Mouse (Mus musculus): Measurements from ENCODE around the gene Smad9. TPM values are rescaled to one million over a fixed set of nuclear protein-coding genes. Genes with fewer than 3 reads are reported as not detected.
A peak's percentile ranks its signal among the peaks of the same experiment; 100 is the strongest.

The Smad9 gene
- total RNA-seq (2021) (10 to 100 TPM; 14.4 to 15.7 TPM), polyA plus RNA-seq (2012; rRNA removed) (13.2 and 23.2 TPM in 2 replicates)
- long read RNA-seq, full-length matches to known transcripts: 1 of 2 reads
- long read RNA-seq, partial matches to known transcripts: 0 of 2 reads
- long read RNA-seq, other reads (novel, unspliced or antisense): 1 of 2 reads

DNA sequence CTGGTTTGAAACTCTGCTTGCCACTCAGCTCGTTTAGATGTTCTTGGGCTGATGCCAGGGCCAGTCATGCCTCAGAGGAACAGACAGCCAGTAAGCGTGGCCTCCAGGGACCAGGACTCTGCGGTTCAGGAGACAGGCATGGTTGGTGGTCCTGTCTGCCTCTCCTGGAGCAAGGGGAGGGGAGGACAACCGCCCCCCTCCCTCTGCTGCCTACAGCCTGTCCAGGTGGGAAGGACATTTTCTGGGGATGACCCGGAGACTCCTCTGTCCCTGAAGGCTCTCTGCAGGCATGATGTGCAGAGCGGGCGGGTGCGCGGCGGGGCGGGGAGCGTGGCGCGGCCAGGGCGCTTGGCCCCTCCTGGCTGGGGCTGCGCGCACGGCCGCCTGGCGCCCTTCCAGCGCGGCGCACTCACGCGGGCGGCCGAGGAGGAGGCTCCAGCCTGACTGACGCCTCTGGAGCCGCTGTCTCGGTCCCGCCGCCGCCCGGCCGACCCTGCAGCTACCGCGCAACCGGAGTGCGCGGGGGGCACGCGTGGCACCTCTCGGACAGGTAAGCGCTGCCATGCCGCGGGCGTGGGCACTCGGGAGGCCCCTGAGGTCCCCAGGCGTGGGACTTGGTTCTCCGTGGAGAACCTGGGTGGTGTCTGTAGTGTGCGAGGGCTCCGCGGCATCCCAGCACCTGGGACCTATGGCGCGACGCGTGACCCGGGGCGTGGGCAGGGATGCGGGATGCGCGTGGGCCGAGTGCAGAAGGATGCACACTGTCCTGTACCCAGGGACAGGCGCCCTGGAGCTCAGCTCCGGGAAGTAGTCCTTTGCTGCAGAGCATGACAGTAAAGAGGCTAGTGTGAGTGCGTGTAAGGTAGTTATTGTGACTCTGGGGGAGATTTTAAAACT, at the start of gene Smad9:
Gene Smad9 (plus strand): TSS at position 438 of the 897 bp plus-strand sequence.
- peak; percentile 92 for DNase-seq

DNA sequence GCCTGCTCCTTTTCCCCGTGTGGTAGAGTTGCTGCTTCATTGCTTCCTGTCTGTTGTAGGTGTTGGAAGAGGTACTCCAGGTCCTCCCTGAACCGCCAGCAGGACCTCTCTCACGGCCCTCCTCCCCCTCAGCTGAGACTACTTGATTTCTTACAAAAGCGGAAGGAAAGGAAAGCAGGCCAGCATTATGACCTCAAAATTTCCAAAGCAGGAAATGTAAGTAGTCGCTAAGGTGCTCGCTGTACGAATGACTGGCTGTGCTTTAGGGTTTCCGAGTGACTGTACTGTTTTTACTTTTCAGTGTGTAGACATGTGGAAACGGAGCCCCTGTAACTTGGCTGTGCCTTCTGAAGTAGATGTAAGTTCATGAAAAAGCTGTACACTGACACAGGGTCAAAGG, 46.4 kb upstream of the Smad9 start:
- DNase-seq: no peak

DNA sequence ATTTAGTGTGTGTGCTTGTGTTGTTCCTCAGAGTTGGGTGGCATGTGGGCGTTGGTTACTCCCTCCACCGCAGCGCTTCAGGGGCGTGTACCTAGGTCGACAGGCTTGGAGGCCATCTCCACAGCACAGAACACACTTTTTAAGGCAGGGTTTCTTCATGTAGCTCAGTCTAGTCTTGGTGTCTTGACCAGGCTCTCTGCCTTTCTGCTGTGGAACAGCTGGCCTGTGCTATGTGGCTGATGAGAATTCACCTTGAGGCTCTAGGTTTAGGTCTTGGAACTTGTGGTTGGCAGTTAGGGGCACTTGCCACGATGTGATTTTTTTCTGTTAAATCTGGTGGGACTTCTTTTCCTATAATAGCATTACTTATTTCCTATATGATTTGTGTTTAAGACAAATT, 41.1 kb upstream of the Smad9 start, which contains the start of gene Gm21958:
Gene Gm21958 (minus strand): TSS at position 101 of the 400 bp plus-strand sequence.
- no peak for DNase-seq

DNA sequence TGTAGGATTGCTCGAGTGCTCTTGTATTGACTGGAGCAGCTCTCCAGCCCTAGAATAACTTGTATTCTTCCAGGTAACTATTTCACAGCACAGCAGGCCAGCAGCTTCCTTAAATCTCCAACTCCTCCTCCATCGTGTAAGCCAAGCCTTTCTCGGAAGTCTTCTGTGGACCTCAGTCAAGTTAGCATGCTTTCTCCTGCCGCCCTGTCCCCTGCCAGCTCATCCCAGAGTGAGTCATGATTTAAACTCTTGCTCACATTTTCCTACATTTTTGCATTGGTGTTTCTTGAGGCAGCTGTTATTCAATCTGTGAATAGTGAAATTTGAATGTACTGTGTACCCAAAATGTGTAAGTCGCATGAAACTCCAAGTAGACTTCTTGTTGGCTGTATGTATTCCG, 39.9 kb upstream of the Smad9 start:
- DNase-seq: peak; percentile 64

DNA sequence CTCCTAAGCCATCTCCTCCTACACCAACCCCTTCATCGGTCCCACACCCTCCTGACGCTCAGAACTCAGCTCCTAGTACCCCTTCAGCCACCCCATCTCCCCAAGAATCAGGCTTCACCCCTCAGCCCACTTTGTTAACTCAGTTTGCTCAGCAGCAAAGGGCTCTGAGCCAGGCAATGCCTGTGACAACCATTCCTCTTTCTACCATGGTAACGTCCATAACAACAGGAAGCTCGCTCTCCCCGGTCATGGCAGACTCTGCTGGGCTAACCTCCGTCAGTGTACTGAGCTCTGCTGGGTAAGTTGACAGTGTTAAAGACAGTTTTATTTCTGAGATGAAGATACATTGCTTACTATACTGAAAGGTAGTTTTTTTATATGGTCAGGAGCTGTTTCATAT, 38.0 kb upstream of the Smad9 start:
- no peak for DNase-seq

DNA sequence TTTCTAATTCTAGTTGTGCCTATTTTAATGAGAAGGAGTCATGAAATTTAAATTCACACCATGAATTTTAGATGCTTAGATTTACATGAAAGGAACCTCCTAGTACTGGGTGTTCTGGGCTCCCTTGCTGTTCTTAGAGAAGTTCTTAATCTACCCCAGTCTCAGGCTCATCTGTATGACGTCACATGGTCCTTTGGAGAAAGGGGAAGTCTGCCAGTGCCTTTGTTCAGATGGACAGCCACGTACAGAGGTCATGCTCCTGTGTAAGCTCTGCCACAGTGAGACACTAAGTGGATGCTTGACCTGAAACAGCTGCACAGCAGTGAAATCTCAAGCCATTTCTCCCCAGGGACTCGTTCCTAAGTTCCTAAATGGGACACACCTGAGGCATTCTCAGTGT, 36.4 kb upstream of the Smad9 start:
- no peak for DNase-seq

DNA sequence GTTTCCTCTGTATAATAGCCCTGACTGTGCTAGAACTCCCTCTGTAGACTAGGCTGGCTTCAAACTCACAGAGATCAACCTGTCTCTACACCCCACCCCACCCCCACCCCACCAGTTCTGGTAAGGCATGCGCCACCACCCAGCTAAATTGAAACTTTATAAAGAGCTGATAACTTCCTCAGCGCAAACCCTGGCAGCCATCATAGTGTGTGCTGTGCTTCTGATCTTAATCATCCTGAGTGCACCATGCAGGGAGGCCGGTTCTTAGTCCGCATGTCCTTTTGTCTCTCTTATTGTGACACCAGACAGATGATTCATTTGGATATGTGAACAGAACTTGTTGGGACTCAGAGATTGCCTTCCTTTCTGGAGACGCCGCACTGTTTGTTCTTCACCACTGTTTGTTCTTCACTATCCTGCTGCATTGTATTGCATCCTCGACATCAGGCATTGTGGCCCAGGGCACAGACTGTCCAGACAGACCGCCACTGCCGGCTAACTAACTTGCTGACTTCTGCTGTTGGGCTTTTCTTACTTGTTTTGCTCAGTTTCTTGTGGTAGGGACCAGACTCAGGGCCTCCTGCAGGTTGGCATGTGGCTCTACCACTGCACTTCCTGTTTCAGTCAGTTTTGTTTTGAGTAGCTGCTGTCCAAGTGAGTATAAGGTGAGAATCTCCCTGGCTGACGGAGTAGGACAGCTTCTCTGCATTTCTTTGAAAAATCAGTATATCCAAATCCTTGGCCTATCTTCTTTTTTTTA, 31.5 kb upstream of the Smad9 start:
- peak; percentile 19 for DNase-seq

DNA sequence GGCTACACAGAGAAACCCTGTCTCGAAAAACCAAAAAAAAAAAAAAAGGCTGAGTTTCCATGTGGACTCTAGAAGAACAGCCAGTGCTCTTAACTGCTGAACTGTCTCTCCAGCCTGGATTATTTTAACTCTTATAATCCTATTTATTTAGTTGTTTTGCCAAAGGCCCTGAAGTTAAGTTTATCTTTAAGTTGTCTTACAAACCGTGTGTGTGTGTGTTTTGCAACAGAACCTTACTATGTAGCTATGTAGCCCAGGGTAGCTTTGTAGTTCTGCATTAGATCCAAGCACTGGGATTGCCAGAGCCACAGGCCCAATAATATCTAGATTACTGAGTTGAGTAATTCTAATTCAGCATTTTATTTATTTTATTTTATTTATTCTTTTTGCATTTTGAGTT, 30.0 kb upstream of the Smad9 start:
- DNase-seq: no peak

DNA sequence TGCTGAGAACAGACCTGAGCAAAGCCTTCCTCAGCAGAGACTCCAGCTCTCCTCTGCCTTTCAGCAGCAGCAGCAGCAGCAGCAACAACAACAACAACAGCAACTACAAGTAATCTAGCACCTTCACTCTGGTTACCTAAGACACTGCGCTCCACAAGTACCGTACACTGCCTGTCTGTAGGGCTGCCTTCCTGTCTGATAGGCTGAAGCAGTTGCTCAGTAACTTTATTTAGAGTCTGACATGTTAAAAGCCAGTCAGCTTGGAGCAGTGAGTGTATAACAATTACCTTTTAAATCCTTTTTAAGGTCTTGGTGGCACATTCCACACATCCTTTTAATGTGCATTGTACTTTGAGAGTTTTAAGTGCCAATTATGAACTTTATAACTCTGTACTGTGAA, 27.8 kb upstream of the Smad9 start:
- no peak for DNase-seq

DNA sequence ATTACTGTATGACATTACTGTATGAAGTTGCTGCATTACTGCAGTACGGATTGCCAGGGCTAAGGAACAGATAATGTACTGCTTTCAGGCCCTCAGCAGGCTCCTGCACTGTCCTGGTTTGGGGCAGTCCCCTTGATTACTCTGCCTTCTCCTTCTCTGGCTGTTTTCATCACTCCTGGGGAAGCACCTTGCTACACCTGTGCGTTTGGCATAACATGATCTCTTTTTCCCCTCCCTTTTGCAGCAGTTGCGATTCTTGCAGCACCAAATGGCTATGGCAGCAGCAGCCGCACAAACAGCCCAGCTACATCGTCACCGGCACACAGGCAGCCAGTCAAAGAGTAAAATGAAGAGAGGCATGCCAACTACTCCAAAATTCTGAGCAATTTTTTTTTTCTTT, 27.3 kb upstream of the Smad9 start:
- DNase-seq: no peak

DNA sequence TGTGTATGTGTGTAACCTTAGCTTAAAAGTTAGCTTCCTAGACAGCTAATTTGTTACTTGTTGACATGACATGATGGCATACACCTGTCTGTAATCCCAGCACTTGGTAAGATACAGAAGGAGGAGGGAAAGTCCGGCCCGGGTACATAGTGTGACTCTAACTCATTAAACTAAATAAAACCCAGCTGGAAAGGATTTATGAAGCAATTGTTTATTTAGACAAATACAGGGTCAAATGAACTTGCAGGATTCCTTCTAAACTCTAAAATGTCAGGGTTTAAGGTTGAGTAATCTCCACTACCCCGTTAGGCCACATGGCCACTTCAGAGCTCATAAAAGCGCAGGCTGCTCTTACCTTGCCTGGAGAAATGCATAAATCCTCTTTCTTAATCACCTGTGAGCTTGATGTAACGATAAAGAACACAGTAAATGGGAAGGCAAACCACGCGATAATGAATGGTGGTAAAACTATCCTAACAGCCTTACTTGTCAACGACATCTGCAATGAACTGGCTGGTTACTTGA, 23.7 kb upstream of the Smad9 start:
- no peak for DNase-seq

DNA sequence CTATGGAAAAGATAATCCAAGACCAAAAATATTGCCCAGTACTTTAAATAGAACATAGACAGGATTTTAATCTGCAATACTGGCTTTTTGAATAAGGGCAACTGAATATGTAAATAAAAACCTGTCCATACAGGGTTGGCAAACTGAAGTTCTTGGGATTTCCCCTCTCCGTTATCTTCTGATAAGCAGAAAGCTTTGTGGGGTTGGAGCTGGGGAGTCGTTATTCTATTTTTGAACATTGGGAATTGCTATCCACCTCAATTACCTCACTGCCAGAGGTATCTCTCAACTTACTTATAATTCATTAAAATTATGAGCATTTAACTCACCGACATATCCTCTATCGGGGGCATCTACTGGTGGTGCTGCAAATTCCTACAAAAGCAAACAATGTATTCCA, 23.0 kb upstream of the Smad9 start:
- no peak for DNase-seq

DNA sequence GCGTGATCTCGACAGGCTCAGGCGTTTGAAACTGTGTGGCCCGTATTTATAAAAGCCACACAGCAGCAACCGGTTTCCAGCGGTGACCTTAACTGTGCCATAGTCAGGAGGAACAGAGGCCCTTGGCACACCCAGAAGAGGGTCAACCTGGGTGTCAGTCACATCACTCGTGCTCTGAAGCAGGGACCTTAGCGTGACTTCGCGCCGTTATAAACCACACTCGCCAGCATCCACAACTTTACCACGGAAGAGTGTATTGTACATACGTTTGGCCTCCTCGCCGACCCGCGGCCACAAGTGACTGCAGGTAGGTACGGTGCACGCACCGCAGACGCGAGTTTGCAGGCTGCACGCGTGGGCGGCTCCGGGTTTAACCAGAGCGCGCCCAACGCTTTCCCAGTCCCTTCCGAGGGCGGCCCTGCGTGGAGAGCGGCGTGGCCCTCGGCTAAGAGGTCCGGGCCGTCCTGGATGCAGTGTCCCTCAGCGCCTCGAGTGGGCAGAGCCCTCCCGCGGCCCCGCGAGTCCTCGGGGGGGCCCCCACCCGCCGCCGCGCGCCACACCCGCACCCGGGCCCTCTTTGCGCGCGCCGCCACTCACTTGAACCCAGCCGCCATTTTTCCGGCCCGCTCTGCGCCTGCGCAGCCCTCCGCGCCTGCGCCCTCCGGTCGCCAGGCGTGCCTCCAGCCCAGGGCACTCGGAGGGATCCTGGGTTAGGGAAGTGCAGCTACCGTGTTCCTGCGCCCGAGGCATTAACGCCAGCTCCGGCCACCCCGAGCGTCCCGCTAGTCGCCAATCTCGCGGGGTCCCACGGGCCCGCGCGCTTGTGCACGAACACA, 20.8 kb upstream of the Smad9 start:
- peak; percentile 94 for DNase-seq

DNA sequence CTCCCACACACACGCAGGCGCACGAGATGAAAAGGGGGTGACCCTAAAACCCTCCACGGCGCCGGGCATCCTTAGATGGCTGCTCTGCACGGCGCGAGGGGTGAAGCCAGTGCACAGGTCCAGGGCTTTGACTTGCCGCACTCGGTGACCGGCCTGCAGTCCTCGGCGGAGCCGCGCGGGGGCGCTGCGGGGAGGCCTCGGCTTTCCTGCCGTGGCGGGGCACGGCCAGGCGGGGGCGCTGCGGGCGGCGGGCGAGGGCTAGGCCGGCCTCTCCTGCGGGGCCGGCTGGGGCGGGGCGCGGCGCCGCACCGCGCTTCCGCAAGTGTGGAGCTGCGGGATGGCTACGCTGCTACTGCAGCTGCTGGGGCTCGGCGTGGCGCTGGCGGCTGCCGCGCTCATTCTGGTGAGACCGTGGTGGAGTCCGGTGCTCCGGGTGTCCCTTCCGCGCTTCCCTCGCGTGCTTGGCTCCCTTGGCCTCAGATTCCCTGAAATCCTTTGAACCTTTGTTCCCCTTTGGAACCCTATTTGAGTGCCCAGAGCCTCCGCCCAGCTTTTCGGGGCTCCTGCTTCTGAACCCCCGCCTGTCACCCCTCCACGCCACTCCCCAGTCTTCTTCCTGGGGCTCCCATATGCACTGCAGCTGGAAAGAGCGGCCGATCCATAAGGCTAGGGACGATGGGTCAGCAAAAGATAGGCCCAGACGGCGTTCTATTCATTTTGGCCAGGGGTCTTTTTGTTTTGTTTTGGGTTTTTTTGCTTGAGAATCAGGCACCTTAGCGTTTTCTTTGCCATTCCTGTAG, 19.9 kb upstream of the Smad9 start, which contains the start of the genes Exosc8 and Alg5:
Gene Exosc8 (minus strand): TSS at position 147 of the 800 bp plus-strand sequence.
Gene Alg5 (plus strand): TSS at position 293 of the 800 bp plus-strand sequence.
- DNase-seq: peak; percentile 94

DNA sequence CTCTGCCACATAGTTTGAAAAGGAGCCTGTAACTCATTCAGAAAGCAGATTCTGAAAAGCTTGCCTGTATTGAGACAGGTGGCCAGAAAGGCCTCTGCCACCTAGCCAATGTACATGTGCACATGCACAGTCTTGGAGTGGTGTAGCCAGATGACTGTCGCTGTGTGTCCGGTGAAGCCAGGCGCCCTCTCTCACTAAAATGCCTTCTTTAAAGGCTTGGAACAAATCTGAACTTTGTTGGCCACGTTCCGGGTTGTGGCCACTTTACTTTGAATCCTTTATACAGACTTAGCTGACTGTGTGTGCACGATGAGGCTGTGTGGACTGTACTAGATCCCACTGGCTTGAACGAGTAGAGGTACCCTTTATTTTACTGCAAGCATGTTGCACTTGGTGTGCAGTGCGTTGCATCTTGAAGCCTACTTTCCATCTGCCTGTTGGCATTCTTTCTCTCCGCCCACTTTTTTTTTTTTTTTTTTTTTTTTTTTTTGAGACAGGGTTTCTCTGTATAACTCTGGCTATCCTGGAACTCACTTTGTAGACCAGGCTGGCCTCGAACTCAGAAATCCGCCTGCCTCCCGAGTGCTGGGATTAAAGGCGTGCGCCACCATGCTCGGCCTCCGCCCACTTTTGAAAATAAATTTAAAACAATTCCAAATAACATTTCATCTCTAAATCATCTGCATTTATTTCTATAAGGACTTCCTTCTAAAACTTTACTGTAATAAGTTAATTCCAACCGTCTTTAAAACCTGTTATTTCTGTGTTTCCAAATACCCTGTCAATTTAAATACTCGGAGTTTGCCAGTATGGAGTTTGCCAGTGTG, 19.1 kb upstream of the Smad9 start:
- peak; percentile 37 for DNase-seq

DNA sequence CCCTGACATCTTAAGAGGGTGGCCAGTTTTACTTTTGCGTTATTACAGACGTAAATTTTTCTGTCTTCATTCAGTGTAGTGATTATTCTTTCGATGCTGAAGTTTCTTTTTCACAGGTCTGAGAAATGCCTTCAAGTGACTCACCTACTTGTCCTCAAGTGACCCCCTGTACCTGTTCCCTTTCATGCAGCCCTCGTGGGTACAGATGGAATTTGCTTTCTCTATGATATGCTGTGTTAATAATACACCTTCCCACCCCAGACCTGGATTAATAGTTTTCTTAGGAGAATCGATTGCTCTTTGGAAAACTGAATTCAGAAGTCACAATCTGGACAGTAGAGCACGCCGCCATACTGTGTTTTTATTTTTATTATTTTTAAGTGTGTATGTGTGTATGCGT, 18.1 kb upstream of the Smad9 start:
- DNase-seq: no peak

DNA sequence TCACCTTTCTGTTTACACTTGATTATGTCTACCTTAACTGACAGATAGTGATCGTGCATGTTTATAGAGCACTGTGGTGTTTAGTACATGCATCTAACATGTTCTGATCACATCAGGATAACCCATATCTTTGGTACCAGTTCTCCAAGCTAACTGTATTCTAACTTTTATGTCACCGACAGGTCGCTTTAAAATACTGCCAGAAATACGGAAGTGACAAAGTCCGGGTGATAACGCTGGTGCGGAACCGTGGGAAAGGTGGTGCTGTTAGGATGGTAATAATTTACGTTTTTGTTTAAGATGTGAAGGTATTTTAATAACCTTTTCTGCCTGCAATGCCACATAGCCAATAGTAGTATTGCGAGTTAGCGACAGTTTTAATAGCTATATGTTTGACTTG, 13.4 kb upstream of the Smad9 start:
- no peak for DNase-seq

DNA sequence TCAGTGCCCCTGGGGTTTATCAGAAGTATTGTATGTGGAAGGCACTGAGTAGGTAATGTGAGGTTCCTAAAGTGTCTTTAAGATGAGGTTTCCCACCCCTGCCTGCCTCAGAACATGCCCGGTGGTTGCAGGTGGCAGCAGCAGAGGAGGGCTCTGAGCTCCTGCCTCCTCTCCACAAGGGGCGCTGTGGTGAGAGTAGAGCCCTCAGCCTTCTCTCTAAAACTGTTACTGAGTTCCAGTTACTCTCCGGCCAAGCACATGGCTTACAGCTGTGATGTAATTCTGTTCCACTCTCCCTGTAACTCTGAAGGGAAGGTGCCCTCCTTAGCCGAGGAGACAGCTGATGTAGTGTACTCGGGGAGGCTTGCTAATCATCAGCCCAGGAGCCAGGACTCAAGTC, 9.6 kb upstream of the Smad9 start:
- DNase-seq: no peak

DNA sequence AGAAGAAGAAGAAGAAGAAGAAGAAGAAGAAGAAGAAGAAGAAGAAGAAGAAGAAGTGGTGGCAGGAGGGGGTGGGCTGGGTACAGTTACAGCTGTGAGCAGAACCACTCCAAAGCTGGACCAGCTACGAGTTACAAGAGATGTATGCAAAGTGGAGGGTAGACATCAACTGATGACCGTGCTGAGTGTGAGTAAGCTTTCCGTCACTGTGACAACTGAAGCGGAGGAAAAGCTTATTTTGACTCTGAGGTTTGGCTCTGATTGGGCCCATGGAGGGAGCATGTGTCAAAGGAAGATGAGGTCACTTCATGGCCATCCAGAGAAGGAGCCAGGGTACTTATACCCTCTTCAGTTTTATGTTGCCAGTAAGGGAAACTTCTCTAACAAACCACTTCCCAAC, 2.0 kb upstream of the Smad9 start:
- no peak for DNase-seq

DNA sequence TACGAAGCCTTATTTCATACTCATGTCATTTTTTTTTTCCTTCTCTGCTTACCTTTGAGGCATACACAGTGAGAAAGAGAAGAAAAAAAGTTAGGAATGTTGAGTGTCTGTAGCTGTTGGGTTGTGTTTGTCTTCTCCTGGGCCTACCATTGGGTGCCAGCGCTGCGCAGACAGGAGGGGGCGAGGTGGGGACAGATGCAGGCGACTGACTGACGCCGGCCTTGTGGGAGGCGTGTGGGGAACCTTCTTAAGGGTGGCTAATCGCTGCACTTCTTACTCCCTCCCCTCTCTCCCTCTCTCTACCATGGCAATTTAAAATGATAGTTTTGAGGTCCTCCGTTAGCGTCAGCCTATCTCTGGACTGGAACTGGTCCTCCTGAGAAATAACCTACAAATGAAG, 676 bp downstream of the Smad9 start:
- peak; percentile 77 for DNase-seq

Measured in adrenal gland, adult 2 months (tissue).